Mouse (Mus musculus): ENCODE results near the gene Braf.
A peak's percentile ranks its signal among the peaks of the same experiment; 100 is the strongest.

Gene Braf

DNA sequence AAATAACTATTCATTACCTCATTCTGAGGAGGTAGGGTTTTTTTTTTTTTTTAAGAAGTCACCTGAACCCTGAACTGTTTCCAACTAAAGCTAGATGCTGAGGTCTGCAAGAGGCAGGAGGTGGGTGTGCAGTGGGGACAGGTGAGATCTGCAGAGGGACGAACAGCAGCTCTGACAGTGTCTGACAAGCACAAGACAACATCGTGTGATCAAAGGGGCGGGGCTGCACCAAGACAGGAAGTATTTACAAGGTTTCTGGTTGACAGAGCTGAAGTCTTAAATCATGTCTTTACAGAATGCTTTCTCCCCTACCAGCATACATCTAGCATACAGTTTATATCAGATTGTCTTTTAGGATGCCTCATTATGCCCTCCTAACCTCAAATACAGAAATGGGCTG, 118.4 kb downstream of the Braf start:
- no peak for DNase-seq

DNA sequence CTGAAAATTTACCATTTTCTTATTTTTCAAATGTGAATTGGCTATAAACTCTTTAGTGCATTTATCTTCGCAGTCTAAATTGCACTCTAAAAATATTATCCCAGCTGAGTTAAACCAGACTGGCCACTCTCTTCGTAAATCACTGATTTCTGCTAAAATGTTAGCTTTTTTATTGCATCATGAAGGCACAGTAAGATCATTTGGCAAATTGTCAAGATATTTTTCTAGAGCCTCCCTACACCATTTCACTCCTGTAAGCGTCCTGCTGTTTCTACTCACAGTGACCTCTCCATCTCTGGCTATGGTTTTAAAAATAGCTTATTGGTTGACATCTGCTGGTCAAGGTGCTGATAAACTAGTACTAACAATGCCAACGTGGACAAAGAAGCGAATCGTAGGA, 119.2 kb downstream of the Braf start:
- no peak for DNase-seq

DNA sequence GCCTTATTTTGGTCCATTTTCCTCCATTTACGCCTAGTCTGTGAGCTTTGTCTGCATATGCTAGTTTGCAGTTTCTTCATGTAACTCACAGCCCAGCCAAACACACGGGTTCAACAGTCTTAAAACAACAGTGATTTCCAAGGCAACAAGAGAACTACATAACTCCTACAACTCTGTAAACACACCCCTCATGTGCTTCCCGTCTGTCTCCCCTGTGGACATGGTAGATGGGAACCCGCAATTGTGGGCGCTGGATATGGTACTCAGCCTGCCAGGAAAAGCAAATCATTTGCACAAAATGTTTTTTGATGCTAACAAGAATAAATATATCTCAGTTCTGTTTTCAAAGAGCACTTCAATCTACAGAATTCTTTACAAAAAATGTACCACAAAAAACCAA, 120.7 kb downstream of the Braf start:
- DNase-seq, result no peak

DNA sequence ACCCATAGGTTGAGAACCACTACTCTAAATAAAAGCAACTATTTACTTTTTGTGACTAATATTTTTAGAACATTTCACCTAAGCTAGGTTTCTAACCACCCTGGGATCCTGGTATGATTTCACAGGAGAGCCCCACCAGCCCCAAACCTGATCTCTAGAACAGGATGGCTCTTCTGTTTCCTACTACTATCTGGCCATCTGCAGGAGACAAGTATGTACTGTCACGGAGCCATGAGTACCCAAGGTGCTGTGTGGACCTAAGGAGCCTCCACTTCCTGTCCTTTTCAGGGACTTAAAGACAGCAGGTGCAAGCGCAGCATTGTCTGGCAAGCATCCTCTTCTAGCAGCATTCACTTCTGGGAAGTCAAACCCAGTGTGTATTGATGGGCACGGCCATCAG, 123.4 kb downstream of the Braf start:
- DNase-seq, result no peak

- no peak for DNase-seq
Measured at GRCm38 (mm10) chr6:39600851-39601250, 124.4 kb downstream of the Braf start.

DNA sequence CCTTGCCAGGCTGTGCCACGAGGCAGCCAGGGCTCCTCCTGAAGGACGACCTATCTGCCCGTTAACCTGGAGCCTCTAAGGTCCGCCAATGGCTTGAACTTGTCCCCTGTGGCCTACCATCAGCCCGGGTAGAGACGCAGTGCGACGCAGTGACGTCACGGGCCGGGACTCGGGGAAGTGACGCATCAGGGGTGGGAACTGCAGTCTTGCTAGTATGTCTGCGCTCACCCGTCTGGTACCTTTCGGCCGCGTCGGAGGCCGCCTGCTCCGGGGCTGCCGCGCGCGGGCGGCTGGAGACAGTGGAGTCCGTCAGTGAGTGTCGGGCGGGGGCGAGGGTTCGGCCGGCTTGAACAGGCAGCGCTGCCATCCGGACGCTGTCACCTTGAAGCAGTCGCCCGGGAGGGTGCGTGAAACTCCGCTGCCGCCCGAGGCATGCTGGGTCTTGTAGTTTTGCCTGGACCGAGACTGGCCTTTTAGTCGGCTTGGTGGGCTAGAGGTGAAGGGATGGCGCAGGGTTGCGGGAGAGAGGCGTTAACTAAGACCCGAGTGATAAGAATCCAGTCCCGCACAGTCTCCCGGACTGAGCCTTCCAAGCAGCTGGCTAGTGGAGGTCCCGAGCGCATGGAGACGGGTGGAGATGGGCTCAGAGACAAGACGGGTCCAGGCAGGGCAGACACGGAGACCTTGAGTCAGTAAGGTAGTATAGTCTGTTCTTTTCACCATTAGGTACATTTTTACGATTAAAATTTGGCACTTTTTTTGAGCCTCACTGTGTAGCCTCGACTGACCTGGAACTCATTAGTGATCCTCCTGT, 132.7 kb downstream of the Braf start, which contains the start of gene Ndufb2:
Gene Ndufb2 (plus strand): TSS at position 174 of the 814 bp plus-strand sequence.
- peak; percentile 98 for DNase-seq

- no peak for DNase-seq
Measured at GRCm38 (mm10) chr6:39591481-39591880, 133.8 kb downstream of the Braf start.

DNA sequence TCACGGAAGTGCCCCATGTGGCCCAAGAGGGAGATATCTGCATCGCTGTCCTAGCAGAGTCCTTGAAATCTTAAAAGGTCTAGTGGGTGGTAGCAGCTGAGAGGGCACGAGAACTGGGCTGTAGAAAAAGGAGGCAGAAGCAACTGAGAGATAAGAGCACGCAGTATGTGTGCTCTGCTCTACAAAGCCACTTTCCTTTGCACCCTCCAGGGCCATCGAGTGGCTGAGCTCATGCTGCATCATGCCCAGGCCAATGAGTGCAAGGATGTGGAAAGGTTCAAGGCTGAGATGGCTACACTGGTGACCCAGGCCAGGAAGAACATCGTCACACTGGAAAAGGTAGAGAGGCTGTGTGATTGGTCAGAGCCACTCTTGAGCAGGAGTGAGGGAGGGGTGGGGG, 139.7 kb downstream of the Braf start, which contains the start of gene Gm42420:
Gene Gm42420 (plus strand): TSS at position 237 of the 400 bp plus-strand sequence.
- no peak for DNase-seq

GRCm38 (mm10) chr6:39581087-39581784, 144.0 kb downstream of the Braf start:
- DNase-seq, result no peak

GRCm38 (mm10) chr6:39580558-39580957, 144.7 kb downstream of the Braf start:
- DNase-seq, result no peak

DNA sequence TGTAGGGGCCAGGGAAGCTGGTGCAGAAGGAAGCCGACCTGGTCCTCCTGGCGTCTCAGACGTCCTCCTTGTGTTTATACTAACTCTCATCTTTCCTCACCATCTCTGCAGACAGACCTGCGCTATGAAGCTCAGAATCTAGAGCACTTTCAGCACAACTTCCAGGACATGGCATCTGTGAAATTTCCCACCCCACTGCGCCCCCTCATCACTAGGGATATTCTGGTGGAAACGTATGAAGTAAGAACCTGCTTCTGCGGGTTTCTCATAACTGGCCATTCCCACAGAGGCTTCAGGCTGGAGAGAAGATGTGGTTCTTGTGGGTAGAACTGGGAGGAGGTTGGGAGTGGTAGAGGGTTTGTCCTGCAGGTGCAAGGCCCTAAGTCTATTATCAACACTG, 145.7 kb downstream of the Braf start:
- no peak for DNase-seq

GRCm38 (mm10) chr6:39574951-39575350, 150.3 kb downstream of the Braf start:
- no peak for DNase-seq

DNA sequence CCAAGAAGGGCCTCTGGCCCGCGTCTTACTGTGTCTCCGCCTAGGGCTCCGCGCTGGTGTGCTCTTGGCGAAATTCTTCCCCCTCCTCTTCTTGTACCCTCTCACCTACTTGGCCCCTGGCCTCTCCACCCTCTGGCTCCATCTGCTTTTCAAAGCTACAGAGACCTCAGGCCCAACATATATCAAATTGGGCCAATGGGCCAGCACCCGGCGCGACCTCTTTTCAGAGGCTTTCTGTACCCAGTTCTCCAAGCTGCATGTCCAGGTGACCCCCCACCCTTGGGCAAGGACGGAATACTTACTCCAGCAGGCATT, 150.8 kb downstream of the Braf start:
- peak; percentile 43 for DNase-seq

DNA sequence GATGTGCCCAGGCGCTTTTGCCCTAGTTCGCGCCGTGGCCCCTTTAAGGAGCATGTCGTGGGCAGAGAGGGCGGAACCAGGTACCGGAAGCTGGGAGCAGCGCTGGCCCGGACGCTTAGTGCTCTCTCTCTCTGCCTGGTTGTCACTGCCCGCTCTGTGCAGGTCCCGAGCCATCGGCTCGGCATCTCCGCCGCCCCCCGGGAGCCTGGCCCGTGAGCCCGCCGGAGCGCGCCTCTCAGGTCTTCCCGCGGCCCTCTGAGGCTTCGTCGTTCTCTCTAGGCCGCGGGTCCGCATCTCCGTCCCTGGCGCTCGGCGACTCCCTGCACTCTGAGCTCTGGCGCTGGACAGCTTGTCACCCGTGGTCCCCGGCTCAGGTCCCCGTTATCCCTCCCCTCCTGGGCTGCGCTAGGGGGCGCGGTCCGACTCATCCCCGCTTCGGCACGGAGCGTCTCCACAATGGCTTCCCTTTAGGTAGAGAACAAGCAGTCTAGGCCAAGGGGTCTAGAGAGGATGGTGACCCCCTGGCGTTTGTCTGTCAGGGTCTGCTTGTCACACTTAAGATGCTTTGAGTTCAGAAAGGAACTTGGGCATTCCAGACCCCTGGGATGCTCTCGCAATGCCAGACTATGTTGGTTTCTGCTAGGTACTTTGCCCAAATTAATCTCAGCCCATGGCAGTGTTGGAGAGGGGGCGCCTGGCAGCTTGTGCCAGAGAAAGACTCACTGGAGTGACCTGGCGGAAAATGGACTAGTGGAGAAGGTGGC, 151.3 kb downstream of the Braf start, which contains the start of gene Adck2:
Gene Adck2 (plus strand): TSS at position 83 of the 764 bp plus-strand sequence.
- peak; percentile 83 for DNase-seq

GRCm38 (mm10) chr6:39570426-39570825, 154.8 kb downstream of the Braf start:
- no peak for DNase-seq

DNA sequence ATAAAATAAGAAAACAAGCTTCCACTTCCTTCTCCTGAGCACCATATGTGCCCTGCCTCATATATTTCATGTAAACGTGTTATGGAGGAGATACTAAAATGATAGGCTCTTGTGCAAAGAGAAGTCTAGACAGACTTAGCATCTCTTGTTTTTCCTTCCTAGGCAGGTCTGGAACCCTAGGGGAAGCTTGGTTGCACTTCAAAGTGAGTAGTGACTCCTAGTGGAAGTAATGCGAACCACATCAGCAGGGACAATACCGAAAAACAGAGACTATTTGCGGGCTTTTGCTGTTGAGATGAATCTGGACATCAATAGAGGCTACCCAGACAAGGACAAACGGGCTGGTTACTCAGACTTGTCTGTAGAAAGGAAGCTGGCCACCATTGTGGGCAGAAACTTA, 157.7 kb downstream of the Braf start:
- DNase-seq, result no peak

DNA sequence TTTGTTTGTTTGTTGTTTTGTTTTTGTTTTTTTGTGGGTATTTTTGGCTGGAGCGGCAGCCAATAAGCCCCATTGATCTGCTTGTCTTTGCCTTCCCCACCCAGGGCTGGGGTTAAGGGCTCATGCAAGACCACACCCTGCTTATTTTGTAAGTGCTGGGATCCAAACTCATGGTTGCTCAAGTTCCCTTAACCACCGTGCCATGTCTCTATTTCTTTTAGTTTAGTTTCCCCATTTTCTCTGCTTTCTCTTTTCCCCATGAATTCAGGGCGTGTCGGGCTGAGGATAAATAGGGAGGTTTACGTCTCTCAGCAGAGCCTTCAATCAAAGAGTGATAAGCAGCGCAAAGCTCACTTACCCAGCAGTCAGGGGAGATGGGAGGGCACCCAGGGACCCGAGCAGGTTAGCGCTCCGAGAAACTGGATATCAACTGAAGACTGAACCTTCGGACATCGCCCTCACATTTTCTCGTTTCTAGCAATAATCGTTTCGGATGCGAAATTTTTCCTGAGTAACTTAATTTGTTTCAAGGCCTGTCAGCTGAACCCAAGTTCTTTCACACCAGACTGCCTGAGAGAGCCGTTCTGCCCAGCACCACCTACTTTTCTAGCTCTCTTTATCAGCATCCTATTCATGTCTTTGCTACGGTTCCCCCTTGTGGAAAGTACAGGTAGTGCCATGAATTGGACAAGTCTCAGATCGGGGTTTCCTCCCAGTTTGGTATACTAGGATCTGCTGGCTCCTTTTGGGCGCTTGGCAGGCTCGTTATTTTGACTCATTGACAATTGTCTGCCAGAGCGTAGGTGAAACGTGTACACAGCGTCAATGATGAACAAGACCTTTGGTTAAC, 162.9 kb downstream of the Braf start:
- peak; percentile 79 for DNase-seq

DNA sequence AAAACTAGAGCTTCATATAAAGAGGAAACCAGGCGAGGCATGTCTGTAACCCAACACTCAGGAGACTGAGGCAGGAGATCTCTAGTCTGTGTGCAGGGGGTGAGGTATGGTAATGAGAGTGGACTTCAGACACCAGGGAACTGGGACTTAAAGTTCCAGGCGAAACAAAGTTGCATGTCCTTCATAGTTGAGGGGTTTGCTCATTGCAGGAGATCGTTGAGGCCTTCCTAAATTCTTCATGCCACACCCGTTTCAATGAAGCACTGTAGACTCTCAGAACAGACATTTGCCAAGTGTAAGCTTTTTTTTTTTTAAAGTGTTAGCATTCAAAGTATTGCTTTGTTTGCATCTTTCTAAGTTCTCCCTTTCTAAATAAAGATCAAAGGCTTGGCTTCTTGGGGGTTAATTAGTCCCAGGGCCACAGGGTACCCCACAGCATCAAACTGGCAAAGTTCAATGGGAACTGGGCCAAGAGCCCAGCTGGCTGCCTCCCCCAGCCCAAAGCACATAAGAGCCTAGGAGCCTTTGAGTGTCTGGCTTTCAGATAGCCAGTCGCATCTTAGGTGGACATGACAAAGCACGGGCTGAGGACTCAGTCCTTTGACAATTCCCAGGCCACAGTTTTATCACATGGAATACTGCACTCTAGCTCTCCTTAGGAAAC, 165.9 kb downstream of the Braf start:
- DNase-seq, result no peak

GRCm38 (mm10) chr6:39557723-39558261, 167.5 kb downstream of the Braf start, which contains the start of gene Dennd2a:
Gene Dennd2a, minus strand, starts transcription at chr6:39557867.
- peak; percentile 42 for DNase-seq

- peak; percentile 49 for DNase-seq
Measured at GRCm38 (mm10) chr6:39556900-39557659, 168.2 kb downstream of the Braf start.

- no peak for DNase-seq
Measured at GRCm38 (mm10) chr6:39555648-39555945, 169.7 kb downstream of the Braf start.

Measured in kidney, adult 18-20 months (tissue).